Mouse (Mus musculus) brain, embryonic 14.5 days (tissue): Measurements from ENCODE around the gene Rhoj.

ENCODE experiments used
- CTCF ChIP-seq: fragments of 200-500 bp; IDR thresholded peaks from 2 replicates; pipeline ENCODE4 v1.5.1; 2012; ENCODE audit warnings: inconsistent platforms, mild to moderate bottlenecking, moderate library complexity, borderline replicate concordance; ENCODE audit not compliant: insufficient read depth, insufficient read length; ENCODE audit errors: extremely low read depth
- POLR2A ChIP-seq: fragments of 200-500 bp; IDR thresholded peaks from 2 replicates; pipeline ENCODE4 v1.6.1; 2012; ENCODE audit warnings: mild to moderate bottlenecking, inconsistent platforms, borderline replicate concordance; ENCODE audit not compliant: poor library complexity, insufficient read depth, insufficient read length, severe bottlenecking; ENCODE audit errors: extremely low read depth

DNA sequence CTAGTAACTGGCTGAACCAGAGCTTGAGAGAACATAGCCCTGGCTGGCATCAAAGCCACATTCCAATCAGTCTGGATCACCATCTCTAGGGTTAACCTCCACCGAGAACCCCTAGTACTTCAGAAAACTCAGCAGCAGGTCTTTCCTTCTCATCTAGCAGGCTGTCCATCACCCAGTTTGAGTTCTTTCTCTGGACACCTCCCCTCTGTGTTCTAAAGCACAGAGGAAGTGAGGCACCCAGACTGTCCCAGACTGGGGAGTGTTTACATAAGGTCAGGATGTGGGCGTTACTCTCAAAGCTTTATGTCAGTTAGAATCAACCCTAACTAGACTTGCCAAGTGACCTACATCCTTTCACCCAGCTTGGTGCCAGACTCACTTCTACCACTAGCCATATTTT is 24.9 kb upstream of the Rhoj start:
- TF ChIP-seq CTCF (no peak), POLR2A (no peak)
